Mouse (Mus musculus) urinary bladder, postnatal 14 days (tissue): ENCODE results near the gene Scaf1.
"Not testable (repeated sequence)": the region's sequence is repeated elsewhere in the genome, so short reads cannot be mapped to it uniquely, and the experiment has no call there.

Source experiments
- DNase-seq: peaks from one replicate; pipeline ENCODE4 v3.0.0; 2021; ENCODE audit warnings: low spot score

Gene Scaf1

DNA sequence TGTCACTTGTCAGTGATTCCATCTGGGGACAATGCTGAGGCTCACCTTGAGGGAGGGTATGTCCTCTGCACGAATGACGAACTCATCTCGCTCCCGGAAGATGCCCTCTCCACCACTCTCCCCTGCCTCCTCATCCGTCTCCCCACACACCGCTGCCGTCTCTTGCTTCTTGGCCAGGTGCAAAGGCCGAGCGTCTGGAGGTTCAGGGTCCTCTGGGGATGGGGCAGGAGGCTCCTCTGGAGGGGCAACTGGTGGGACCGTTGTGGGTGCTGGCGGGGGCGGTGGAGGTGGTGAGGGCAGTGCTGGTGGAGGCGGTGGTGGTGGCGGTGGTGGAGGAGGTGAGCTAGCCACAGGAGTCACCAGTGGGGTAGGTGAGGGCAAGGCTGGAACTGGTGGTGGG is 27.1 kb upstream of the Scaf1 start:
- DNase-seq = no peak

DNA sequence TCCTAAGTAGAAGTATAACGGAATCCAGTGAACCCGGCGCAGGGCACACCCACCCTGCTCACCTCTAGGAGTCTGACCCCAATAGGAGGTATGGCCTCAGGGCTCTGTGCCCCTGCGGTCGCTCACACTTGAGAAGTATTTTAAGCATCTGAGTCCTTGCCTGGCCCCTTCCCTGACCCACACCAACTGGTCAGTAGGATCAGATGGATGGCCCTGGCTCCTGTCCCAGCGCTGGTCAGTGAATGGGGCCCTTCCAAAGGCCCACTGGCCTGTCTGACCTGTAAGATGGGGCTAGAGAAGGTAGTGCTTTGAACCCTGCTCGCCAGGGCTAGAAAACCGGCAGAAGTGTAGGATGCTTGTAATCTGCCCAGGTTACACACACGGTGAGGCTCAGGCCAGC is 24.7 kb upstream of the Scaf1 start:
- no peak for DNase-seq

GRCm38 (mm10) chr7:45038411-45038810 is 22.2 kb upstream of the Scaf1 start:
- no peak for DNase-seq

GRCm38 (mm10) chr7:45037720-45038361 is 21.7 kb upstream of the Scaf1 start:
- peak; percentile 64 for DNase-seq

GRCm38 (mm10) chr7:45036702-45037101 is 20.5 kb upstream of the Scaf1 start:
- no peak for DNase-seq

GRCm38 (mm10) chr7:45035631-45036030 is 19.5 kb upstream of the Scaf1 start:
- no peak for DNase-seq

GRCm38 (mm10) chr7:45033722-45034359 is 17.7 kb upstream of the Scaf1 start:
- DNase-seq = no peak

GRCm38 (mm10) chr7:45030857-45031256 is 14.7 kb upstream of the Scaf1 start:
- DNase-seq = no peak

- no peak for DNase-seq
Observed at GRCm38 (mm10) chr7:45029995-45030394, 13.8 kb upstream of the Scaf1 start.

DNA sequence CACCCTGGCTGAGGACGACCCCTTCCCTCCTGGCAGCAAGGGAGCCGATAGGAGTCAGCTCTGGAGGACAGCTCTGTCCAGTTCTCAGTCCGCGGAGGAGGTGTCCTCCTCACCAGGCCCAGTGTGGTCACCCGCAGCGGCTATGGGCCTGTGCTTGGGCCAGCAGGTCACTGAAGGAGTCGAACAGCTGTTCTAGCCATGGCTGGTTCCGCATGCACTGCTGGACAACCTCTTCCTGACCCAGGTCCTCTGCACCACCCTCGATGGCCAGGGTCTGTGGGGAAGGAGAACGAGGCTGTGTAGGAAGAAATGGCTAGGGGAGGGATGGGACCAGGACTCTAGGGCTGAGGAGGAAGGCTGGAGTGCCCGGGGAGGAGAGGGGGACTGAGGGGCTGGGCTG is 12.2 kb upstream of the Scaf1 start:
- no peak for DNase-seq

GRCm38 (mm10) chr7:45027761-45028160 is 11.6 kb upstream of the Scaf1 start:
- DNase-seq = no peak

DNA sequence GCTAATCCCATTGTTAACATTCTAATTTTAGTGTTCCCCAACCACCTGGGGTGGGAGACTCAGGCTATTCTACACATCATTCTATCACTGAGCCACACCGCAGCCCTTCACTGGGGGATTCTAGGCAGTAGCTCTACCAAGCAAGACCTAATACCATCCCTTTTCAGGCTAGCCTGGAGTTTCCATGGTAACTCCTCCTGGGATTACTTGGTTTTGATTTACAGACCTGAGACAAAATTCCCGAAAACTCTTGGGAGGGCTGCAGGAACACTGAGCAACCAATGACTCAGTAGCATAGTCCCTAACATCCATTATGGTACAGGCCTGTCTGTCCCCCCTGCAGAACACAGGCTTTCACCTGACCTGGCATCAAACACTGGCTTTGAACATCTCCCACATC is 10.1 kb upstream of the Scaf1 start:
- no peak for DNase-seq

- DNase-seq = no peak
Observed at GRCm38 (mm10) chr7:45025601-45026220, 9.5 kb upstream of the Scaf1 start.

DNA sequence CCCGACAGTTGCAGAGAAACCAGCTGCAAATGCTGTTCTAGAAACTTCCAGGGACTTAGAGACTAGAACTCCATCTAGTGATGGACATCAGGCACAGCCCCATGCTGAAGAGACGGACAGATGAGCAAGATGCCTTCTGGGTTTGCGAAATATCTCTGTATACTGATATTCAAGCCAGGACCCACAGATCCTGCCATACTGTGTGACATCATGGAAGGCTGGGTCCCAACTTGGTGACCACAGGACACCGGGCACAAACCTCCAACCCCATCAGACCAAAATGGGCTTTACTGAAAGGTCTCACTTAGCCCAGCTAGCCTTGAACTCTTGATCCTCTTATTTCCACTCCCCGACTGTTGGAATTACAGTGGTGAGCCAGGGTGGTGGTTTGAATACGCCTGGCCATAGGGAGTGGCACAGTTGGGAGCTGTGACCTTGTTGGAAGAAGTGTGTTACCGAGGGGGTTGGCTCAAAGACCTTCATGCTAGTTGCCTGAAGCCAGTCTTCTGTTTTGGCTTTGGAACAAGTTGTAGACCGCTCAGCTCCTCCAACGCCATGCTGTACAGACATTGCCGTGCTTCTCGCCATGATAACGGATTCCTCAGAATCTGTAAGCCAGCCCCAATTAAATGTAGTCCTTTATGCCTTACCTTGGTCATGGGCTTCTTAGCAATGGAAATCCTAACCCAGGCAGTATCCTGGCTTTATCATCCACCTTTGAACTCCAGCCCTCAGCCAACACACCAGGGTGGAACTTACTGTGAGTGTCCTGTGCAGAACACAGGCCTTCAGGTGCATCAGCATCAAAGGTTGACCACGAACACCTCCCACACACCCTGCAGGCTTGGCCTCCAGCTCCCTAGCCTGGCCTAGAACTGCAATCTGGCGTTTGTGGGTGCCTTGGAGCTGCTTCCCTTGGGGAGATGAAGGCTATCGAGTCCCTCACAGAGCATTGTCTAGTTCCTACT is 8.4 kb upstream of the Scaf1 start:
- no peak for DNase-seq

DNA sequence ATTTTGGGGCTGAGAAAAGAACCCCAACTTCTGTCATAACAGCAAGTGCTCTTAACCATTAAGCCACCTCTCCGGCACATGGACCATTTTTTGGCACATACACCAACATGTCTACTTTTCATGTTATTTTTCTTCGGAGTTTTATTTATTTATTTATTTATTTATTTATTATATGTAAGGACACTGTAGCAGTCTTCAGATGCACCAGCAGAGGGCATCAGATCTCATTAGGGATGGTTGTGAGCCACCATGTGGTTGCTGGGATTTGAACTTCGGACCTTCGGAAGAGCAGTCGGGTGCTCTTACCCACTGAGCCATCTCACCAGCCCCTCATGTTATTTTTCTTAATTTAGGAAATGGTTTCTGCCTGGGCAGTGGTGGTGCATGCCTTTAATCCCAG is 7.5 kb upstream of the Scaf1 start:
- DNase-seq = not testable (repeated sequence)

DNA sequence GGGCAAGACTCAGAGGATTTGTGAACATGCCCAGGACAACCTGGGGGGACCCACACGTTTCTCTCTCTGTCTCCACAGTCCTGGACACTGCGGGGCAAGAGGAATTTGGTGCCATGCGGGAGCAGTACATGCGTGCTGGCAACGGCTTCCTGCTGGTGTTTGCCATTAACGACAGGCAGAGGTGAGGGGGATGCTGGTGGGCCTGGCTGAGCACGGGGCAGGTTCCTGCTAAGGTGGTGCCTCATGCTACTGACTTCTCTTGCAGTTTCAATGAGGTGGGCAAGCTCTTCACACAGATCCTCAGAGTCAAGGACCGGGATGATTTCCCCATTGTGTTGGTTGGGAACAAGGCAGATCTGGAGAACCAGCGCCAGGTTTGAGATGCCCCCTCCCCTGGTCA is 4.1 kb upstream of the Scaf1 start:
- no peak for DNase-seq

- DNase-seq = peak; percentile 72
Observed at GRCm38 (mm10) chr7:45019031-45019571, 2.9 kb upstream of the Scaf1 start.

- DNase-seq = peak; percentile 91
Observed at GRCm38 (mm10) chr7:45017242-45018061, 1.3 kb upstream of the Scaf1 start, which contains the start of gene Rras. Gene Rras (plus strand): TSS chr7:45017961.

DNA sequence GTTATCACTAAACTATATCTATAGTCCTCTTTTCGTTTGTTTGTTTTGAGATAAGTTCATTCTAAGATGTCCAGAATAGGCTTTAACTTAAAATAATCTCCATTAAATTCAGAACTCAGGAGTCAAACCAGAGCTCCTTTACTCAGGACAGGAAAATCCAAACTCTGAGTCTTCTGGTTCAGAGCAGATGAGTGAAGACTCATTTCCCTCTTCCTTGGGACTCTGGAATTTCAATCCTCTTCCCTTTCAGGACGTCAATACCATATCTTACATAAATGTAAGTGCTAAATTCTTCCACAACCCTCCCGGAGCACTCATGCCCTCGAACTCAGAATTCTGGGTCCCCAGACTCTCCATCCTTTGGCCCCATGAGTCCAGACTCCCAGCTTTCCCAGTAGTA is 598 bp upstream of the Scaf1 start:
- DNase-seq = no peak

- no peak for DNase-seq
Observed at GRCm38 (mm10) chr7:45015344-45015956, 713 bp downstream of the Scaf1 start.

- no peak for DNase-seq
Observed at GRCm38 (mm10) chr7:45014096-45014451, 2.1 kb downstream of the Scaf1 start.
